Mouse (Mus musculus) limb, embryonic 13.5 days (tissue): ENCODE data around the gene Cfd. TPM values are rescaled to one million over a fixed set of nuclear protein-coding genes. Genes with fewer than 3 reads are reported as not detected.
A peak's percentile ranks its signal among the peaks of the same experiment; 100 is the strongest.
"Not testable (repeated sequence)": the region's sequence is repeated elsewhere in the genome, so short reads cannot be mapped to it uniquely, and the experiment has no call there.

ENCODE experiments used
- ATAC-seq: fragments of 200-750 bp; cut with Nextera tagmentation; 2 replicates; pipeline ENCODE4 v1.8.0; 2017; ENCODE audit warnings: low read depth, moderate number of reproducible peaks, moderate TSS enrichment; ENCODE audit not compliant: low FRiP score
- H3K27ac ChIP-seq: fragments of 300-500 bp; sonication (generic); 2 replicates; pipeline ENCODE4 v1.5.1; 2015; ENCODE audit warnings: inconsistent platforms, mild to moderate bottlenecking, moderate library complexity
- H3K27me3 ChIP-seq: fragments of 300-500 bp; sonication (generic); 2 replicates; pipeline ENCODE4 v1.6.1; 2015; ENCODE audit warnings: mild to moderate bottlenecking, inconsistent platforms
- H3K36me3 ChIP-seq: fragments of 300-500 bp; sonication (generic); 2 replicates; pipeline ENCODE4 v1.6.1; 2015; ENCODE audit warnings: inconsistent platforms, mild to moderate bottlenecking, moderate library complexity
- H3K4me1 ChIP-seq: fragments of 300-500 bp; sonication (generic); 2 replicates; pipeline ENCODE4 v1.6.1; 2015; ENCODE audit warnings: inconsistent platforms
- H3K4me2 ChIP-seq: fragments of 300-500 bp; sonication (generic); replicated peaks from 2 replicates; pipeline ENCODE4 v1.6.1; 2015; ENCODE audit warnings: inconsistent platforms, mild to moderate bottlenecking, moderate library complexity
- H3K4me3 ChIP-seq: fragments of 300-500 bp; sonication (generic); 2 replicates; pipeline ENCODE4 v1.5.1; 2015; ENCODE audit warnings: moderate library complexity, mild to moderate bottlenecking, inconsistent platforms
- H3K9ac ChIP-seq: fragments of 300-500 bp; sonication (generic); 2 replicates; pipeline ENCODE4 v1.6.1; 2015; ENCODE audit warnings: mild to moderate bottlenecking, inconsistent platforms
- H3K9me3 ChIP-seq: fragments of 300-500 bp; sonication (generic); 2 replicates; pipeline ENCODE4 v1.6.1; 2016; ENCODE audit warnings: inconsistent platforms
- WGBS: fragments of 180-500 bp; shearing (Covaris S2); methylation state at CpG from one replicate; pipeline ENCODE4 v1.1.7; 2015; 5-methylcytosine and 5-hydroxymethylcytosine counted together
- polyA plus RNA-seq: library from polyadenylated mRNA; unstranded; fragments of >200 nt; fragmentation: Nextera tagmentation; extraction: Ambion mirVana; gene quantifications from 2 replicates; pipeline ENCODE4 v1.2.1, GENCODE M21; 2015

Gene Cfd
- polyA plus RNA-seq, 1 experiment from 2014 or later, result not detected

DNA sequence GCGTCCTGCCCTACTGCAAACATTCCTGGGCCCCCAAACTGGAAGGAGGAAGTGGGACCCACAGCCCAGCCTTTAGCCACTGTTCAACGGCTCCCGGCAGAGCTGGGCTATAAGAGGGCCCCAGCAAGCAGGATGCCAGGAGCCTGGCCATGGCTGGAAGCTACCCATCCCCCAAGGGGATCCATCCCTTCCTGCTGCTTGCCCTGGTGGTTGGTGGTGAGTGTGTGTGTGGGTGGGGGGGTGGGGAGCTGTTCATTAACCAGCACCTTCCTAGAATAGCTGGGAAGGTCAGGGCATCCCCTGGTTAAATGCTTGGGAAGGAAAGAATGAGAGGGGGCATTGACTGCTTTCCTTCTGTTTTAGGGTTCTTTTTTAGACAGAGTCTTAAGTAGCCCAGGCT is 11.1 kb upstream of the Cfd start:
- WGBS, result 34% methylated on average over 3 of the region's 3 CpGs
- Histone ChIP-seq H3K4me3 (no peak overlapping the region), H3K27me3 (peaks cover 14% of the 10 kb centered on the region), H3K9ac (0 out of 2 replicates have a peak overlapping the region, but pooled peaks have one; percentile 39), H3K4me1 (peaks cover 32% of the 10 kb centered on the region), H3K27ac (no peak overlapping the region), H3K4me2 (no peak overlapping the region), H3K36me3 (no peaks in the 10 kb centered on the region), H3K9me3 (no peaks in the 10 kb centered on the region)
- ATAC-seq, result no peak

DNA sequence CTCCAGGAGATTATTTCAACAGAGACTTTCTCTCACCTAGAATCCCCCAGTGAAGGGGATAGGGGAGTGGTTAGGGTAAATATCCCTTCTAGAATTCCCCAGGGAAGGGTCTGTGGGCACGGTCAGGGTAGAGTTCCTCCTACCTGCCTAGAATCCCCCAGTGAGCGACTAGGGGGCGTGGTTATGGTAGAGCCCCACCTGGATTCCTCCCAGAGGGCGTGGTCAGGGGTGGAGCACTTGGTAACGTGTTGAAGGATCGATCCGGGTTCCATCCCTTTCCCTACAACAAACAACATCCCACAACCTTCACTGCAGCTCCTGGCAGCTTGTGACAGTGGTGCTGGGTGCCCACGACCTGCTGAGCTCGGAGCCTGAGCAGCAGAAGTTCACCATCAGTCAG is 9.9 kb upstream of the Cfd start:
- ATAC-seq, result no peak
- no peak overlapping the region for H3K4me2 ChIP-seq
- no peak overlapping the region for H3K9ac ChIP-seq
- H3K4me1 ChIP-seq, result peaks cover 23% of the 10 kb centered on the region
- peaks cover 14% of the 10 kb centered on the region for H3K27me3 ChIP-seq
- H3K9me3 ChIP-seq, result no peaks in the 10 kb centered on the region
- no peaks in the 10 kb centered on the region for H3K36me3 ChIP-seq
- no peak overlapping the region for H3K27ac ChIP-seq
- WGBS, result 13% methylated on average over 9 of the region's 9 CpGs
- no peak overlapping the region for H3K4me3 ChIP-seq

DNA sequence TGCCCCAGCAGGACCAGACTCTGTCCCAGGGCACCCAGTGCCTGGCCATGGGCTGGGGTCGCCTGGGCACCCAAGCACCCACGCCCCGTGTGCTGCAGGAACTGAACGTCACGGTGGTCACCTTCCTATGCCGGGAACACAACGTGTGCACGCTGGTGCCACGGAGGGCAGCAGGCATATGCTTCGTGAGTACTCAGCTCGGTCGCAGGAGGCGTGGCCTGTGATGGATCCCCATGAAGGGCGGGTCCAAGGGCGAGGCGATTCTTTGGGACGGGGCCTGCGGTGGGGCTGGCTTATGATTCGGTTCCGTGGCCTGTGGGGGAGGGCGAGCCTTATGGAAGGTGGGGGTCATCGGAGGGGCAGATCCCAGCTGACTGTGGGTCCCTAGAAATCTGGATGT is 8.7 kb upstream of the Cfd start:
- H3K9me3 ChIP-seq, result no peaks in the 10 kb centered on the region
- H3K4me3 ChIP-seq, result peak overlapping the region; percentile 24
- H3K27ac ChIP-seq, result no peak overlapping the region
- H3K36me3 ChIP-seq, result no peaks in the 10 kb centered on the region
- H3K9ac ChIP-seq, result peak overlapping the region; percentile 36; the same call in 1 of the 2 replicates
- WGBS, result 6% methylated on average over 22 of the region's 22 CpGs
- H3K4me1 ChIP-seq, result peaks cover 23% of the 10 kb centered on the region
- ATAC-seq, result peak; percentile 9; the same call in 1 of the 2 replicates
- H3K27me3 ChIP-seq, result peaks cover 14% of the 10 kb centered on the region
- peak overlapping the region; percentile 57 for H3K4me2 ChIP-seq

DNA sequence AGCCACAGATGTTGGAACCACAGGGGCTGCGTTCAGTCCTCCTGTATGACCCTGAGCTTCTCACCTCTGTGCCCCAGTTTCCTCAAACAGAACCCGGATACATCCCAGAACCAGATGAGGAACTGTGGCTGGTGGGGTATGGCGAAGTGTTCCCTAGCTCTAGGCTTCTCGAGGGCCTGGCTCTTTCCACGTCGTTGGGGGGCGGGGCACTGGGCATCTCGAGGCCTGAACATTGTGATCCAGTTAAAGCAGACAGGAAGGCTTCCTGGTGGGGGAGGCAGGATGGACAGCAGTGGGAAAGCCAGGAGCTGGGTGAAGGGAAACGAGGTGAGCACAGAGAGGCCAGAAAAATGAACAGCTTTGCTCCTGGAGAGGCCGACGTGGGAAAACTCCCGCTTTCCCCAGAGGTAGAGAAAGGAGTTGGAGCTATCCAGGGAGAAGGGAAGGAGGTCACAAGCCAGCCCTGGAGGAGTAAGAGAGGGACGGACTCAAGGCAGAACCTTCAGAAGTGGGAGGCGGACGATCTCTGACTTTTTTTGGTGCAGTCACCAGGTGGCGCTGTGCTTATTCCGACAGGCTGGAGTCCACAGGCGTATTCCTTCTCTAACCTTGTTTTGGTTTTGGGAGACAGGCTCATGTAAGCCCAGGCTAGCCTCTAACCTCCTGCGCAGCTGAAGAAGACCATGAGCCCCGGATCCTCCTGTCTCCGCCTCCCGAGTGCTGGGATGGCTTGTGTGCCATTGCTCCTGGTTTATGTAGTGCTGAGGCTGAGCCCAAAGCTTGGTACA is 7.2 kb upstream of the Cfd start:
- H3K4me2 ChIP-seq, result peak overlapping the region; percentile 14; the same call in 1 of the 2 replicates
- no peaks in the 10 kb centered on the region for H3K9me3 ChIP-seq
- 0 out of 2 replicates have a peak overlapping the region, but pooled peaks have one; percentile 8 for H3K4me3 ChIP-seq
- no peaks in the 10 kb centered on the region for H3K36me3 ChIP-seq
- H3K27ac ChIP-seq, result no peak overlapping the region
- H3K4me1 ChIP-seq, result peaks cover 23% of the 10 kb centered on the region
- WGBS, result 13% methylated on average over 22 of the region's 22 CpGs
- no peak overlapping the region for H3K9ac ChIP-seq
- 0 out of 2 replicates have a peak, but pooled peaks have one; percentile 16 for ATAC-seq
- H3K27me3 ChIP-seq, result peaks cover 14% of the 10 kb centered on the region

DNA sequence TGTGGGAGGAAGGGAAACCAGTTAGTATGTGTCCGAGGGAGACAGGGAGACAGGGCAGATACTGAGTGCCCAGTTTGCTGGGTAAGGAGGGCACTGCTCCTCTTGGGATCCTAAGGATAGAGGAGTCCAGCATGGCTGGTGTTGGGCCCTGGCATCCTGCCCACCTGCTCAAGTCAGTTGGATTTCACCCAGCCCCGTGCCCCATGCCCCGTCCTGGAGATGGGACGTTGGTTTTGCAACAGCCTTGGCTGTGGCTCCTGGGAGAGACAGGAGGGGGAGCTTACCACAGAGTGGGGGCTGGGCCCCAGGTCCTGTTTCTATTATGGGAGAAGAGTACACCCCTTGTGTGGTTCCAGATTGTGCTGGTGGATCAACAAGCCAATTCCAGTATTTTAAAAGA is 6.2 kb upstream of the Cfd start:
- 75% methylated on average over 4 of the region's 4 CpGs for WGBS

DNA sequence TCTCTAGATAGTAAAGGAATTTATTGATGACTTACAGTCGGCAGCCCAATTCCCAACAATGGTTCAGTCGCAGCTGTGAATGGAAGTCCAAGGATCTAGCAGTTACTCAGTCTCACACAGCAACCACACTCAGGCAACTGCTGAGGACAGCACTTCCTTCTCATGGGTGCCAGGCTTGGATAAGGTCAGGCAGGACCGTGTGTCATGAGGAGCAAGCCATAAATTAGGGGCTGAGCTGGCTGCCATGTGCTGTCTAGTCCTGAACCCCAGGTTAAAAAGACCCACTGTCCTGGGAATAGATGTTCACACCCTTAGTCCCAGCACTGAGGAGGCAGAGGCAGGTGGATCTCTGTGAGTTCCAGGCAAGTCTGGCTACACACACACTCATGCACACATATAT is 5.7 kb upstream of the Cfd start:
- Histone ChIP-seq H3K27me3 (peaks cover 14% of the 10 kb centered on the region), H3K4me1 (peaks cover 23% of the 10 kb centered on the region)
- H3K4me2 ChIP-seq, H3K9ac ChIP-seq, ATAC-seq, H3K27ac ChIP-seq, H3K4me3 ChIP-seq, H3K36me3 ChIP-seq, H3K9me3 ChIP-seq: not testable (repeated sequence)
- 69% methylated on average over 3 of the region's 3 CpGs for WGBS

More for the DNA sequence above, 6.2 kb upstream of the Cfd start:
- Histone ChIP-seq H3K9me3 (no peaks in the 10 kb centered on the region), H3K27me3 (peaks cover 14% of the 10 kb centered on the region), H3K4me2 (no peak overlapping the region), H3K4me1 (peaks cover 23% of the 10 kb centered on the region), H3K9ac (no peak overlapping the region), H3K27ac (no peak overlapping the region), H3K36me3 (no peaks in the 10 kb centered on the region), H3K4me3 (no peak overlapping the region)
- no peak for ATAC-seq

DNA sequence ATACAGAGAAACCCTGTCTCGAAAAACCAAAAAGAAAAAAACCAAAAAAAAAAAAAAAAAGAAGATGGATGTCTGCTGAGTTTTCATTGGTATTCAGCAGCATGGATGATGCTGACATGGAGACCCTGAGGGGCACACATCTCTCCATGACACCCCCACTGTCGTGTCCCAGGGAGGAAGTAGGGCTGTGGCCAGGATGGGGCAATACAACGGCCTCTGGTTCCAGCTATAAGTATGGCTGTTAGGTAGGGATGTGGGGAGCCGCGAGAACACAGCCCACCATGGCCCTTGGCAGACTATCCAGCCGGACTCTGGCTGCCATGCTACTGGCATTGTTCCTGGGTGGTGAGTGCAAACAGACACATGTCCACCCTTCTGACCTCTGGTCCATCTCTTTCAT is 4.6 kb upstream of the Cfd start, which contains the start of gene Elane:
Gene Elane (plus strand): TSS at position 194 of the 400 bp plus-strand sequence.
- Histone ChIP-seq H3K9me3 (no peaks in the 10 kb centered on the region), H3K4me3 (no peak within 1 kb of the TSS), H3K4me1 (peaks cover 19% of the 10 kb centered on the region), H3K9ac (no peak within 1 kb of the TSS), H3K27me3 (peaks cover 14% of the 10 kb centered on the region), H3K4me2 (no peak within 1 kb of the TSS), H3K27ac (no peak within 1 kb of the TSS), H3K36me3 (no peaks in the 10 kb centered on the region)
- WGBS, result 82% methylated on average over 6 of the region's 6 CpGs
- ATAC-seq, result no peak

DNA sequence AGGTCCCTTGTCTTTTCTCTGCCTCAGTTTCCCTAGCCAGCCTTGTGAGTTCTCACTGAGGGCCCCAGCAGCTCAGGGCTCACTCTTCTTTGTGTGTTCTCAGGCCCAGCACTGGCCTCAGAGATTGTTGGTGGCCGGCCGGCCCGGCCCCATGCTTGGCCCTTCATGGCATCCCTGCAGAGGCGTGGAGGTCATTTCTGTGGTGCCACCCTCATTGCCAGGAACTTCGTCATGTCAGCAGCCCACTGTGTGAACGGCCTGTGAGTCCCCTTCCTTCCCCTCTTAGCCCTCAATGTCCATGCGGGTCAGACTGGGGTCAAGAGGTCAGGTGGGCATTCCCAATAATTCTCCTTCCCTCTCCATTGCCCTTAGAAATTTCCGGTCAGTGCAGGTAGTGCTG is 4.0 kb upstream of the Cfd start:
- ATAC-seq, result no peak
- Histone ChIP-seq H3K4me3 (no peak overlapping the region), H3K36me3 (no peaks in the 10 kb centered on the region), H3K27me3 (peaks cover 11% of the 10 kb centered on the region), H3K27ac (no peak overlapping the region), H3K4me1 (peaks cover 19% of the 10 kb centered on the region), H3K9ac (no peak overlapping the region), H3K4me2 (no peak overlapping the region), H3K9me3 (no peaks in the 10 kb centered on the region)
- 80% methylated on average over 8 of the region's 8 CpGs for WGBS

DNA sequence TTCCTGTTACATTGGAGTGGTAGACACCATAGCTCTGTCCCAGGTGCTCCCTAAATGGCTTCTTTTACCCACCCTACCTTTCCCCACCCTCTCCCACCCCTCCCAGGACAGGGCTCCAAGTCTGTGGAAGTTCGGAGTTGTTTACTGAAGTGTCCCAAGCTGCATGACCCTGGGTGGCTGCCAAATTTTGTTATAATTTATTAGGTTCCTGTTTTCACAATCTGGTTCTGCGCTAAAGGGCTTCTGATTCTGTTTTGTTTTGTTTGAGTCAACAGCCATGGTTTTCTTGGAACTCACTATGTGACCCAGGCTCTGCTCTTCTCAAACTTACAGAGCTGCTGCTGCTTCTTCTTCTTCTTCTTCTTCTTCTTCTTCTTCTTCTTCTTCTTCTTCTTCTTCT is 1.3 kb upstream of the Cfd start:
- H3K9ac ChIP-seq, result no peak overlapping the region
- no peak for ATAC-seq
- no peaks in the 10 kb centered on the region for H3K4me1 ChIP-seq
- H3K27me3 ChIP-seq, result no peaks in the 10 kb centered on the region
- 63% methylated on average over 2 of the region's 2 CpGs for WGBS
- no peak overlapping the region for H3K4me3 ChIP-seq
- no peaks in the 10 kb centered on the region for H3K9me3 ChIP-seq
- H3K4me2 ChIP-seq, result no peak overlapping the region
- no peak overlapping the region for H3K27ac ChIP-seq
- peaks cover 4% of the 10 kb centered on the region for H3K36me3 ChIP-seq

DNA sequence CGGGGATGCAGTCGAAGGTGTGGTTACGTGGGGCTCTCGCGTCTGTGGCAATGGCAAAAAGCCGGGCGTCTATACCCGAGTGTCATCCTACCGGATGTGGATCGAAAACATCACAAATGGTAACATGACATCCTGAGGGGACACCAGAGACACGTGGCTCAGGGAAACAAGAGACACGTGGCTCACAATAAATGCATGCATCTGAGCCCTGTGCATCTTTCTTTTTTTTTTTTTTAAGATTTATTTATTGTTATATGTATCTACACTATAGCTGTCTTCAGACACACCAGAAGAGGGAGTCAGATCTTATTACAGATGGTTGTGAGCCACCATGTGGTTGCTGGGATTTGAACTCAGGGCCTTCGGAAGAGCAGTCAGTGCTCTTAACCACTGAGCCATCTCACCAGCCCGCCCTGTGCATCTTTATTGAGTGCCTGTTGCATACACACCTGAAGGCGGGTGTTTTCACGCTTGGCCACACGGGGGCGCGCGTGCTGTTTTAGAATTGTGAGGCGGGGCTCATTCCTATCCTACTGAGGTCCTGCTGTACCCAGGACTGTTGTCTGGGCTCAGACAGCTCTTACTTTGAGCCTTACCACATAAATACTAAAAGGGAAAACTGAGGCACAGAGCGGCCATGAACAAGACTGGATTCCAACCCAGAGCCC is 1.9 kb downstream of the Cfd start:
- H3K27ac ChIP-seq, H3K4me1 ChIP-seq, H3K4me3 ChIP-seq, H3K4me2 ChIP-seq, H3K27me3 ChIP-seq, H3K9me3 ChIP-seq: not testable (repeated sequence)
- peaks cover 33% of the 10 kb centered on the region for H3K36me3 ChIP-seq
- WGBS, result 44% methylated on average over 22 of the region's 22 CpGs
- ATAC-seq, result peak; percentile 60; the same call in 1 of the 2 replicates
- H3K9ac ChIP-seq, result 0 out of 2 replicates have a peak overlapping the region, but pooled peaks have one; percentile 4

DNA sequence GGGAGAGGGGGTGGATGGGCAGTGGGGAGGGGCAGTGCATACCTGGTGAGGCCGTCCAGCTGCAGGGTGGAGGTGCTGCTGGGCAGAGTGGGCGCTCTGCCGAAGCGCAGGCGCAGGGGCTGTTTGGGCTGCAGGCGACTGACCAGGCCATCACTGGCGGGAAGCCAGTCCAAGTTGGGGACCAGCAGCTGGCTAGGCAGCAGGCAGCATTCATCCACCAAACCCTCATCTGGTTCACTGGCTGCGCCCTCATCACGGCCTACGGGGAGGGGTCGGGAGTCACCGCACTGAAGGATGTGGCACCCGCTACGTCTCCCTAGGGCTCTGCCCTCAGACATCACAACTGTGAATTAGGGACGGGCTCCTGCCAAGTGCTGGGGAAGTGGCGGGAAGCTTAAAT is 5.7 kb downstream of the Cfd start:
- WGBS, result 94% methylated on average over 16 of the region's 16 CpGs
- Histone ChIP-seq H3K9ac (no peak overlapping the region), H3K4me2 (no peak overlapping the region), H3K4me3 (no peak overlapping the region), H3K36me3 (peaks cover 69% of the 10 kb centered on the region), H3K9me3 (no peaks in the 10 kb centered on the region), H3K27me3 (no peaks in the 10 kb centered on the region), H3K27ac (no peak overlapping the region), H3K4me1 (no peaks in the 10 kb centered on the region)
- ATAC-seq, result no peak

DNA sequence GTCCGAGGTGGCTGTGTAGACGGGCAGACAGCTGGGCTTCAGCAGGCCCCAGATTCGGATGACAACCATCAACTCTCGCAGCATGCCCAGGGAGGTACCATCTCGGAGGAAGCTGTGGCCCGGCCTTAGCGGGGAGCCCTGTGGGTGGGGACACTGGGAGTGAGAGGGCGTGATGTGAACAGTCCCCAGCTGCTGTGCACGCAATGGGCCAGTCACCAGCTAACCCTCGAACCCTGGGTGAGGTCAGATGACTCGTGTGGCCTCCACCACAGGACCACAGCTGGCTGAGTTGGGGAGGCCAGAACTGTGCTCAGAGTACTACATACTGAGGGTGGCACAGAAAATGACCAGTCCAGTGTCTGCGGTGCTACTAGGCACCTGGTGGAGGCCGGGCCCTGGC is 6.2 kb downstream of the Cfd start:
- ATAC-seq, result no peak

More for the DNA sequence above, 6.2 kb downstream of the Cfd start:
- Histone ChIP-seq H3K27ac (no peak overlapping the region), H3K9me3 (no peaks in the 10 kb centered on the region), H3K4me1 (no peaks in the 10 kb centered on the region), H3K36me3 (peaks cover 74% of the 10 kb centered on the region), H3K27me3 (no peaks in the 10 kb centered on the region), H3K9ac (peak overlapping the region; percentile 31; the same call in 1 of the 2 replicates), H3K4me2 (no peak overlapping the region), H3K4me3 (no peak overlapping the region)
- 85% methylated on average over 13 of the region's 13 CpGs for WGBS
